Mouse (Mus musculus): ENCODE data around the gene Dct. TPM values are rescaled to one million over a fixed set of nuclear protein-coding genes. Genes with fewer than 3 reads are reported as not detected.

Dct gene
- polyA plus RNA-seq, 1 experiment from 2014 or later, result 0.62 TPM

- no peaks in the 10 kb centered on the region for H3K36me3 ChIP-seq (ENCODE audit: control insufficient read depth, insufficient read depth, low read length)
- no peak overlapping the region for H3K4me3 ChIP-seq (replicated peaks; ENCODE audit: low read depth, low read length)
- peaks cover 18% of the 10 kb centered on the region for H3K27me3 ChIP-seq (ENCODE audit: control insufficient read depth, insufficient read depth, low read length)
- no peaks in the 10 kb centered on the region for H3K9me3 ChIP-seq (ENCODE audit: control insufficient read depth, low read length)
- H3K27ac ChIP-seq (replicated peaks; ENCODE audit: low read depth, low read length), result no peak overlapping the region
- no peak for ATAC-seq (ENCODE audit: low FRiP score, low TSS enrichment)
- H3K9ac ChIP-seq (replicated peaks; ENCODE audit: low read length), result no peak overlapping the region
- no peak for DNase-seq
- H3K4me2 ChIP-seq (ENCODE audit: low read length), result no peak overlapping the region
- 84% methylated on average over 11 of the region's 11 CpGs for WGBS
- peaks cover 11% of the 10 kb centered on the region for H3K4me1 ChIP-seq (ENCODE audit: control insufficient read depth, insufficient read depth, low read length)
These were observed 648 bp downstream of the Dct start for GRCm38 (mm10) chr14:118051396-118051795.

GRCm38 (mm10) chr14:118050990-118051389 lies 1.1 kb downstream of the Dct start:
- H3K9me3 ChIP-seq (ENCODE audit: control insufficient read depth, low read length), result no peaks in the 10 kb centered on the region
- peaks cover 11% of the 10 kb centered on the region for H3K4me1 ChIP-seq (ENCODE audit: control insufficient read depth, insufficient read depth, low read length)
- ATAC-seq (ENCODE audit: low FRiP score, low TSS enrichment) (no peak), DNase-seq (peak; percentile 11)
- peaks cover 18% of the 10 kb centered on the region for H3K27me3 ChIP-seq (ENCODE audit: control insufficient read depth, insufficient read depth, low read length)
- WGBS, result 88% methylated on average over 12 of the region's 12 CpGs
- no peak overlapping the region for H3K4me2 ChIP-seq (ENCODE audit: low read length)
- H3K27ac ChIP-seq (replicated peaks; ENCODE audit: low read depth, low read length), result no peak overlapping the region
- H3K36me3 ChIP-seq (ENCODE audit: control insufficient read depth, insufficient read depth, low read length), result no peaks in the 10 kb centered on the region
- H3K9ac ChIP-seq (replicated peaks; ENCODE audit: low read length), result no peak overlapping the region
- H3K4me3 ChIP-seq (replicated peaks; ENCODE audit: low read depth, low read length), result no peak overlapping the region

GRCm38 (mm10) chr14:118050431-118050830 lies 1.6 kb downstream of the Dct start:
- Histone ChIP-seq H3K27ac (replicated peaks; ENCODE audit: low read depth, low read length) (no peak overlapping the region), H3K4me1 (ENCODE audit: control insufficient read depth, insufficient read depth, low read length) (peaks cover 11% of the 10 kb centered on the region), H3K4me2 (ENCODE audit: low read length) (no peak overlapping the region), H3K9ac (replicated peaks; ENCODE audit: low read length) (no peak overlapping the region), H3K9me3 (ENCODE audit: control insufficient read depth, low read length) (no peaks in the 10 kb centered on the region), H3K27me3 (ENCODE audit: control insufficient read depth, insufficient read depth, low read length) (peaks cover 18% of the 10 kb centered on the region), H3K36me3 (ENCODE audit: control insufficient read depth, insufficient read depth, low read length) (no peaks in the 10 kb centered on the region), H3K4me3 (replicated peaks; ENCODE audit: low read depth, low read length) (no peak overlapping the region)
- ATAC-seq (ENCODE audit: low FRiP score, low TSS enrichment) (no peak), DNase-seq (no peak)
- 84% methylated on average over 10 of the region's 10 CpGs for WGBS

DNA sequence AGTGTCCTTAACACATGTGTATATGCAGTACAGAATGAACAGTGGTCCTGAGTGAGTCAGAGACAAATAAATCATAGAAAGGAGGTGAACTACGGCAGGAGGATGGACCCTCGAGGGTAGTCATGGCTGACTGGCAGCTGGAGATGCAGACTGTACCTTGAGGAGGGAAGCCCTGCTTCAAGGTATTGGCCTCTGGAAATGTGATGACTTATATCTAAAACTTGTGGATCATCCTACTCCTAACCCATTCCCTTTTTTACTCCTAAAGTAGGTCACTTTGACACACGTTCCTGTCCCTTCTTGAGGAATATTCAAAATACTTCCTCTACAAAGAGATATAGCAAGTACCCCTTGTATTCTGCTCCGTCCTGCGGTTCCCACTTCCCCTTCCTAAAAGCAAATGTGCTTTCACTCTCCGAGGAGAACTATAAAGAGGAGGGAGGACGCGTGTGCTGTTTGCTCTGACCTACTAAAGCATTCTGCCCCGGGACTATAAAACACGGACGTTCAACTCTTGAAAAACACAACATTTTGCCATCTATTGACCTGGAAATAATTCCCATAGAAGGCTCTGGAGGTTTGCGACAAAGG lies 2.3 kb downstream of the Dct start:
- 83% methylated on average over 12 of the region's 12 CpGs for WGBS
- ATAC-seq (ENCODE audit: low FRiP score, low TSS enrichment) (no peak), DNase-seq (no peak)
- Histone ChIP-seq H3K9ac (replicated peaks; ENCODE audit: low read length) (no peak overlapping the region), H3K4me1 (ENCODE audit: control insufficient read depth, insufficient read depth, low read length) (peaks cover 11% of the 10 kb centered on the region), H3K9me3 (ENCODE audit: control insufficient read depth, low read length) (no peaks in the 10 kb centered on the region), H3K27me3 (ENCODE audit: control insufficient read depth, insufficient read depth, low read length) (peaks cover 18% of the 10 kb centered on the region), H3K4me2 (ENCODE audit: low read length) (no peak overlapping the region), H3K36me3 (ENCODE audit: control insufficient read depth, insufficient read depth, low read length) (no peaks in the 10 kb centered on the region), H3K4me3 (replicated peaks; ENCODE audit: low read depth, low read length) (no peak overlapping the region), H3K27ac (replicated peaks; ENCODE audit: low read depth, low read length) (no peak overlapping the region)

DNA sequence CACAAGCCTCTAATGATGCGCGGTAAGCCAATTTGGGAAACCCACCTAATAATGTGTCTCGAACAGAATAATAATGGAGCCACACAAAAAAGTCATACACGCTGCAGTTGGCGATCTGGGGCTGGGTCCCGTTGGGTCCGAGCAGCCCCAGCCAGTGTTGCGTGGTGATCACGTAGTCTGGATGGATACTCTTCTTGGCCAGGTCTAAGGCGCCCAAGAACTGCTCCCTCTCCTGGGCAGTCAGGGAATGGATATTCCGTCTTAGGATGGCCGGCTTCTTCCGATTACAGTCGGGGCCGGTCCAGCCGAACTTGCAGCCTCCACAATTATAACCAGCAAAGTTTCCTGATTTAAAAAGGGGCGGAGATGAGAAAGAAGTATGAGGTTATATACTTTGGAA lies 9.1 kb downstream of the Dct start:
- Histone ChIP-seq H3K9ac (replicated peaks; ENCODE audit: low read length) (no peak overlapping the region), H3K27ac (replicated peaks; ENCODE audit: low read depth, low read length) (no peak overlapping the region), H3K4me1 (ENCODE audit: control insufficient read depth, insufficient read depth, low read length) (no peaks in the 10 kb centered on the region), H3K36me3 (ENCODE audit: control insufficient read depth, insufficient read depth, low read length) (no peaks in the 10 kb centered on the region), H3K4me2 (ENCODE audit: low read length) (no peak overlapping the region), H3K9me3 (ENCODE audit: control insufficient read depth, low read length) (no peaks in the 10 kb centered on the region), H3K27me3 (ENCODE audit: control insufficient read depth, insufficient read depth, low read length) (peaks cover 4% of the 10 kb centered on the region; the same call in 1 of the 2 replicates), H3K4me3 (replicated peaks; ENCODE audit: low read depth, low read length) (no peak overlapping the region)
- 79% methylated on average over 17 of the region's 17 CpGs for WGBS
- DNase-seq, result peak; percentile 15
- ATAC-seq (ENCODE audit: low FRiP score, low TSS enrichment), result no peak; the same call in 1 of the 2 replicates

- Histone ChIP-seq H3K4me2 (ENCODE audit: low read length) (no peak overlapping the region), H3K27me3 (ENCODE audit: control insufficient read depth, insufficient read depth, low read length) (peaks cover 4% of the 10 kb centered on the region; the same call in 1 of the 2 replicates), H3K9ac (replicated peaks; ENCODE audit: low read length) (no peak overlapping the region), H3K36me3 (ENCODE audit: control insufficient read depth, insufficient read depth, low read length) (no peaks in the 10 kb centered on the region), H3K4me1 (ENCODE audit: control insufficient read depth, insufficient read depth, low read length) (no peaks in the 10 kb centered on the region), H3K27ac (replicated peaks; ENCODE audit: low read depth, low read length) (no peak overlapping the region), H3K4me3 (replicated peaks; ENCODE audit: low read depth, low read length) (no peak overlapping the region), H3K9me3 (ENCODE audit: control insufficient read depth, low read length) (no peaks in the 10 kb centered on the region)
- 53% methylated on average over 18 of the region's 18 CpGs for WGBS
- ATAC-seq (ENCODE audit: low FRiP score, low TSS enrichment) (no peak), DNase-seq (peak; percentile 35)
These were observed 9.8 kb downstream of the Dct start for GRCm38 (mm10) chr14:118042066-118042762.

DNA sequence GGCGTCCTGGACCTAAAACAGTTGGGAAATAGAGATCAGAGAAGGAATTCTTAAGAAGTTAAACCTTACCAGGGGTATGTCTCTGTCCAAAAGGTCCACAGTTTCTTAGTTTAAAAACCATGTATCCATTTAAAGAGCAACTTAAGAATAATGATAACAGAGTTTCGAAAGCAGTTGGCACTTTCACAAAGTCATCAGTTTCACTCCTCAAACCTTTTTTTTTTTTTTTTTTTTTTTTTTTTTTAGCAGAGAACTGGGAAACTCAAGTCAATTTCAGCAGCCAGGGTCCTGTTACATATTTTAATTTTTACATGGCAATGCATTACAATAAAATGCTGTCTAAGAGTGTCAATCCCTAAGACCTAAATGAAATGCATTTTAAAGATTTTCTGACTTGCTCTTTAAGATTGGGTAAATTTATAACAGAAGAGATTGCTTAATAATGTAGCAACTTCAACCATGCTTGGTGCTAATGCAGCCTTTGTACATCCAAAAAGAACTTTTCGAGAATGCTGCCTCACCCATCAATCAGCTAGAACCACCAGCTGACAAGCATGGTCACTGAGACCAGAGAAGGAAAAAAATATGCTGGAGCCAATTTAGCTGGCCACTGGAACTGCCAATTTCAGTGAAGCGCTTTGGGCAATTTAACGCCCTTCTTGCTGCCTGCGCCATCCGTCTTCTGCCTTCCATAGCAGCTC lies 11.3 kb downstream of the Dct start:
- no peak overlapping the region for H3K9ac ChIP-seq (replicated peaks; ENCODE audit: low read length)
- no peaks in the 10 kb centered on the region for H3K9me3 ChIP-seq (ENCODE audit: control insufficient read depth, low read length)
- H3K4me2 ChIP-seq (ENCODE audit: low read length), result no peak overlapping the region
- DNase-seq (no peak), ATAC-seq (ENCODE audit: low FRiP score, low TSS enrichment) (no peak)
- 82% methylated on average over 7 of the region's 7 CpGs for WGBS
- H3K27me3 ChIP-seq (ENCODE audit: control insufficient read depth, insufficient read depth, low read length), result peaks cover 4% of the 10 kb centered on the region; the same call in 1 of the 2 replicates
- no peaks in the 10 kb centered on the region for H3K4me1 ChIP-seq (ENCODE audit: control insufficient read depth, insufficient read depth, low read length)
- H3K36me3 ChIP-seq (ENCODE audit: control insufficient read depth, insufficient read depth, low read length), result no peaks in the 10 kb centered on the region
- no peak overlapping the region for H3K4me3 ChIP-seq (replicated peaks; ENCODE audit: low read depth, low read length)
- no peak overlapping the region for H3K27ac ChIP-seq (replicated peaks; ENCODE audit: low read depth, low read length)

GRCm38 (mm10) chr14:118039074-118039473 lies 13.0 kb downstream of the Dct start:
- 96% methylated on average over 3 of the region's 3 CpGs for WGBS
- ATAC-seq (ENCODE audit: low FRiP score, low TSS enrichment) (no peak), DNase-seq (no peak)
- Histone ChIP-seq H3K27ac (replicated peaks; ENCODE audit: low read depth, low read length) (no peak overlapping the region), H3K4me2 (ENCODE audit: low read length) (no peak overlapping the region), H3K9ac (replicated peaks; ENCODE audit: low read length) (no peak overlapping the region), H3K4me3 (replicated peaks; ENCODE audit: low read depth, low read length) (no peak overlapping the region), H3K27me3 (ENCODE audit: control insufficient read depth, insufficient read depth, low read length) (no peaks in the 10 kb centered on the region), H3K9me3 (ENCODE audit: control insufficient read depth, low read length) (no peaks in the 10 kb centered on the region), H3K4me1 (ENCODE audit: control insufficient read depth, insufficient read depth, low read length) (no peaks in the 10 kb centered on the region), H3K36me3 (ENCODE audit: control insufficient read depth, insufficient read depth, low read length) (no peaks in the 10 kb centered on the region)
